Mouse (Mus musculus): ENCODE results near the gene Phf23. TPM values are rescaled to one million over a fixed set of nuclear protein-coding genes. Genes with fewer than 3 reads are reported as not detected.

The Phf23 gene
- total and polyA plus RNA-seq, 2 experiments from 2014 or later = 27.4 to 34.2 TPM

DNA sequence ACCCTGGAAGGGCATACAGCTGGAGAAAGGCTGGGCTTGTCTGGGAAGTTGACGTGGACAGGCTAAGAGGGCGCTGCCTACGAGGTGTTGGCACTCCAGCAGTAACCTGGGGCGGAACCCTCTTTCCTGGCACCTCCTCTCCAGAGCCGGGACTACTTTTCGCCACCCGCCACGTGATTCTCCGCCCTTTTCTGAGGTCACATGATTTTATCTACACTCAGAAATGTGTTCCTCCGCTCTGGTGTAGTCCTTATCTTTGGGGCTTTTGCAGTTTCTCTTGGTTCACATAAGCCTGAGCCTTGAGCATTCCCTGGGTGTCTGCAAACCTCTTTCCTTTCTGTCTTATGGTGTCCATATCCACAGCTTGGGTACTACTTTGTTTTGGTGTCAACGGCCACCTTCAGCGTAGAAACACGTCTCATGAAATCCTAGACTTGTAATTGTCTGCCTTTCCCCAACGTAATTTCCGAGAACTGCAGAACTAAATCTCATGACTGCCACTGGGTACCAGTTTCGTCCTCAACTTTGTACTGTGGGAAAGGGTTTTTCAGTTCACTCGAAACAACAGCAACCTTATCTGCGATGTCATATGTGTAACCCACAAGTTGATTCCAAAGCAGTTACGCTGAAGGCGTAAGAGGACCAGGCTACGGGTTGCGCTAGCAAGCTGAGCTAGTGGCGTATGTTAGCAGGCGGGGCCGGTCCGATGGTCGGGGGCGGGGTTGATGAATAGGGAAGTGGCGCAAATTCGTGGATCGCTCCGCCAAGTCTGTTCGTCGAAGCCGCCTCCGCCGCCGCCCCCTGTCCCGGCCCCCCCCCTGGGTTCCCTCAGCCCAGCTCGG, 4.5 kb upstream of the Phf23 start, which contains the start of gene Gabarap:
Gabarap (plus strand) TSS at position 294 of the 842 bp plus-strand sequence.
- peak within 1 kb of the TSS; percentile 70 for H3K4me2 ChIP-seq (ENCODE audit: low read depth, low read length)
- peak; percentile 98 for DNase-seq (ENCODE audit: low spot score)
- no peaks in the 10 kb centered on the region for H3K27me3 ChIP-seq (ENCODE audit: control insufficient read depth, insufficient read depth, low read length)
- WGBS = under 1% methylated on average over 40 of the region's 40 CpGs
- H3K4me1 ChIP-seq (ENCODE audit: control insufficient read depth, insufficient read depth) = peaks cover 11% of the 10 kb centered on the region
- peak within 1 kb of the TSS; percentile 64 for H3K4me3 ChIP-seq (ENCODE audit: low read depth, low read length)
- H3K36me3 ChIP-seq (replicated peaks; ENCODE audit: control insufficient read depth, insufficient read depth, low read length) = peaks cover 57% of the 10 kb centered on the region
- TF ChIP-seq CTCF (IDR thresholded peaks at IDR 0.05; ENCODE audit: low read depth) (0 out of 2 replicates have a peak, but pooled peaks have one; percentile 17), EP300 (IDR thresholded peaks at IDR 0.05; ENCODE audit: low read depth) (peak; percentile 60; the same call in 1 of the 2 replicates)
- H3K9ac ChIP-seq (replicated peaks; ENCODE audit: low read depth, low read length) = peak within 1 kb of the TSS; percentile 85
- H3K9me3 ChIP-seq (replicated peaks; ENCODE audit: control insufficient read depth, low read length) = no peaks in the 10 kb centered on the region
- peak within 1 kb of the TSS; percentile 94 for H3K27ac ChIP-seq (ENCODE audit: low read depth)
- peak; percentile 74 for ATAC-seq (ENCODE audit: insufficient read depth, low read depth)

DNA sequence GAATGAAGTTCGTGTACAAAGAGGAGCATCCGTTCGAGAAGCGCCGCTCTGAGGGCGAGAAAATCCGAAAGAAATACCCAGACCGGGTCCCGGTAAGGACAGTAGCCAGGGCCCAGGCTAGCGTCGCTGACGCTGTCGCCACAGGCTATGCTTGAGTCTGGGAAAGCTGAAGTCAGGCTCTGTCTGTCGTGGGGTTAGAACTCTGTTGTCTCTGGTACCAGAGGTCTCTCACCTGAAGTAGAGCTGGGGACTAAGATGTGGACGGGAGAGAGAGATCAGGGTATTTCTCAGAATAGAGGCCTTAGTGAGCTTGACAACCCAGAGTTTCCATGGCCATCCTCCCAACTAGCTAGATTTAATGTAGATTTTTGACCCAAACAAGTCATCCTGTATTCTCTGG, 3.9 kb upstream of the Phf23 start:
- TF ChIP-seq CTCF (IDR thresholded peaks at IDR 0.05; ENCODE audit: low read depth) = no peak
- TF ChIP-seq EP300 (IDR thresholded peaks at IDR 0.05; ENCODE audit: low read depth) = no peak
- 1% methylated on average over 15 of the region's 15 CpGs for WGBS
- DNase-seq (ENCODE audit: low spot score) = no peak
- H3K9ac ChIP-seq (replicated peaks; ENCODE audit: low read depth, low read length) = peak overlapping the region; percentile 85
- no peaks in the 10 kb centered on the region for H3K9me3 ChIP-seq (replicated peaks; ENCODE audit: control insufficient read depth, low read length)
- no peak; the same call in 1 of the 2 replicates for ATAC-seq (ENCODE audit: insufficient read depth, low read depth)
- H3K27me3 ChIP-seq (ENCODE audit: control insufficient read depth, insufficient read depth, low read length) = no peaks in the 10 kb centered on the region
- H3K4me1 ChIP-seq (ENCODE audit: control insufficient read depth, insufficient read depth) = peaks cover 11% of the 10 kb centered on the region
- H3K4me2 ChIP-seq (ENCODE audit: low read depth, low read length) = peak overlapping the region; percentile 70
- peaks cover 51% of the 10 kb centered on the region for H3K36me3 ChIP-seq (replicated peaks; ENCODE audit: control insufficient read depth, insufficient read depth, low read length)
- peak overlapping the region; percentile 94 for H3K27ac ChIP-seq (ENCODE audit: low read depth)
- H3K4me3 ChIP-seq (ENCODE audit: low read depth, low read length) = peak overlapping the region; percentile 64

DNA sequence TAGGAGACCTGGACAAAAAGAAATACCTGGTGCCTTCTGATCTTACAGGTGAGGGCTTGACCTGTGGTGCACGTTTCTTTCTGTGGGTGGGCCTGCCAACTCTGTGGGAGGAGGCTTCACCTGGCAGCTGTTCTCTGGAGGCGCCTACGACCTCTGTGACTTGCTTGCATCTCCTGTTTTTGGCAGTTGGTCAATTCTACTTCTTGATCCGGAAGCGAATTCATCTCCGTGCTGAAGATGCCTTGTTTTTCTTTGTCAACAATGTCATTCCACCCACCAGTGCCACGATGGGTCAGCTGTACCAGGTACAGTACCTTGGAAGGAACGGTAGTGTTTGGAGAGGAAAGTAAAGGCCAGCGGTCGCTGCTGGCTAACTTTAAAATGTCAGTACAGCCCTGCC, 3.2 kb upstream of the Phf23 start:
- Histone ChIP-seq H3K9me3 (replicated peaks; ENCODE audit: control insufficient read depth, low read length) (no peaks in the 10 kb centered on the region), H3K4me3 (ENCODE audit: low read depth, low read length) (peak overlapping the region; percentile 64), H3K9ac (replicated peaks; ENCODE audit: low read depth, low read length) (peak overlapping the region; percentile 85), H3K27me3 (ENCODE audit: control insufficient read depth, insufficient read depth, low read length) (no peaks in the 10 kb centered on the region), H3K27ac (ENCODE audit: low read depth) (no peak overlapping the region; the same call in 1 of the 2 replicates), H3K4me2 (ENCODE audit: low read depth, low read length) (peak overlapping the region; percentile 70), H3K4me1 (ENCODE audit: control insufficient read depth, insufficient read depth) (peaks cover 11% of the 10 kb centered on the region), H3K36me3 (replicated peaks; ENCODE audit: control insufficient read depth, insufficient read depth, low read length) (peaks cover 44% of the 10 kb centered on the region)
- no peak for DNase-seq (ENCODE audit: low spot score)
- no peak for TF ChIP-seq CTCF (IDR thresholded peaks at IDR 0.05; ENCODE audit: low read depth)
- TF ChIP-seq EP300 (IDR thresholded peaks at IDR 0.05; ENCODE audit: low read depth) = no peak
- no peak for ATAC-seq (ENCODE audit: insufficient read depth, low read depth)
- WGBS = 60% methylated on average over 10 of the region's 10 CpGs

DNA sequence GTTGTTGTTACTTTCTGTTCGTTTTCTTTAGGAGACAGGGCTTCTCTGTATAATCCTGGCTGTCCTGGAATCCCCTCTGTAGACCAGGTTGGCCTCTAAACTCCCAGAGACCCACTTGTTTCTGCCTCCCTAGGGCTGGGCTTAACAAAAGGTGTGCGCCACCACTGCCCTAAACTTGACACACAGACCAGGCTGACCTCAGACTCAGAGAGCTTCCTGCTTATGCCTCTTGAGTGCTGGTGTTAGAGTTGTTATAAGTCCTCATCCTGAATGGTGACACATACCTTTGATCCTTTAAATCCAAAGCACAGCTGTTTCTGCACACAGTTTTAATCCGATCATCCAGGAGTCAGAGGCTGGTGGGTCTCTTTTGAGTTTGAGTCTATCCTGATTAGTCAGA, 2.6 kb upstream of the Phf23 start:
- Histone ChIP-seq H3K9me3 (replicated peaks; ENCODE audit: control insufficient read depth, low read length) (no peaks in the 10 kb centered on the region), H3K27ac (ENCODE audit: low read depth) (no peak overlapping the region; the same call in 1 of the 2 replicates), H3K9ac (replicated peaks; ENCODE audit: low read depth, low read length) (no peak overlapping the region), H3K4me3 (ENCODE audit: low read depth, low read length) (peak overlapping the region; percentile 64; the same call in 1 of the 2 replicates), H3K4me2 (ENCODE audit: low read depth, low read length) (peak overlapping the region; percentile 70; the same call in 1 of the 2 replicates), H3K4me1 (ENCODE audit: control insufficient read depth, insufficient read depth) (peaks cover 11% of the 10 kb centered on the region), H3K27me3 (ENCODE audit: control insufficient read depth, insufficient read depth, low read length) (no peaks in the 10 kb centered on the region), H3K36me3 (replicated peaks; ENCODE audit: control insufficient read depth, insufficient read depth, low read length) (peaks cover 41% of the 10 kb centered on the region)
- 85% methylated on average over 3 of the region's 3 CpGs for WGBS
- TF ChIP-seq EP300 (IDR thresholded peaks at IDR 0.05; ENCODE audit: low read depth) (no peak), CTCF (IDR thresholded peaks at IDR 0.05; ENCODE audit: low read depth) (no peak)
- ATAC-seq (ENCODE audit: insufficient read depth, low read depth) (no peak), DNase-seq (ENCODE audit: low spot score) (no peak)

DNA sequence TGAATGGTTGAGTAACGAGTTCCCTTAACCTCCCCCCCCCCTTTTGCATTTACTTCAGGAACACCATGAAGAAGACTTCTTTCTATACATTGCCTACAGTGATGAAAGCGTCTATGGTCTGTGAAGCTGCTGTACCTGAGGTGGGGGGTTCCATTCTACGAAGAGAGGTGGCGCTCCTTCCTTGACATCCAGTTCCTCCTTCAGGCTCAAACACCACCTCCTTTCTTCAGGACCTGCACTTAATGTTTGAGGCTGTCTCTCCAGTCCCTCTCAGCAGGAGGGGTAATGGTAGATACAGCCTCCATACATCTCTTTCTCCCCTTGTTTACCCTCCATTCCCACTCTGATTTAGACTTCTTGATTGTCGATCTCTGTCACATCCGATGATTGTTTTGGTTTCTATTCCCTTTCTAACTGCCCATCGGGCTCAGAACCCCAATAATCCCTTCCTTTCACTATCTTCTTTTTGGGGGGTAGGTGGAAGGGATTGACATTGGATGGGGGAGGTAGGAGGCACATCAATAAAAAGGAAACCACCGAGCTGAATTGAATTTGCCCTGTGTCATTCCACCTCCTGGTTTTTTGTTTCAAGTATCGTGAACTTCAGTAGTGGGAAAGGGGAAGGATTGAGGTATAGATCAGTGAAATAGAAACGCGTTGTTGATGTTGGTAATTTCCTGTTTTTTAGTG, 1.0 kb upstream of the Phf23 start:
- Histone ChIP-seq H3K36me3 (replicated peaks; ENCODE audit: control insufficient read depth, insufficient read depth, low read length) (peaks cover 41% of the 10 kb centered on the region), H3K4me3 (ENCODE audit: low read depth, low read length) (no peak overlapping the region)
- ATAC-seq (ENCODE audit: insufficient read depth, low read depth) = no peak

More for the DNA sequence above, 1.0 kb upstream of the Phf23 start:
- no peaks in the 10 kb centered on the region for H3K9me3 ChIP-seq (replicated peaks; ENCODE audit: control insufficient read depth, low read length)
- 84% methylated on average over 11 of the region's 11 CpGs for WGBS
- no peak overlapping the region for H3K9ac ChIP-seq (replicated peaks; ENCODE audit: low read depth, low read length)
- no peaks in the 10 kb centered on the region for H3K27me3 ChIP-seq (ENCODE audit: control insufficient read depth, insufficient read depth, low read length)
- no peak for DNase-seq (ENCODE audit: low spot score)
- peaks cover 11% of the 10 kb centered on the region for H3K4me1 ChIP-seq (ENCODE audit: control insufficient read depth, insufficient read depth)
- no peak for TF ChIP-seq EP300 (IDR thresholded peaks at IDR 0.05; ENCODE audit: low read depth)
- peak; percentile 12; the same call in 1 of the 2 replicates for TF ChIP-seq CTCF (IDR thresholded peaks at IDR 0.05; ENCODE audit: low read depth)
- H3K4me2 ChIP-seq (ENCODE audit: low read depth, low read length) = peak overlapping the region; percentile 46
- no peak overlapping the region for H3K27ac ChIP-seq (ENCODE audit: low read depth)

All from heart, postnatal 0 days (tissue).